Mouse (Mus musculus) left cerebral cortex, postnatal 36 days (tissue): ENCODE data around the gene Sytl3. TPM values are rescaled to one million over a fixed set of nuclear protein-coding genes. Genes with fewer than 3 reads are reported as not detected.

ENCODE experiments used
- DNase-seq, 2 experiments: peaks; one replicate each; pipeline ENCODE4 v3.0.0; 2021 to 2022; ENCODE audit warnings: low spot score in 2 of 2, mixed read lengths in 1 of 2
- intact Hi-C: fragments of 180-260 bp; cut with DNase I; formaldehyde crosslinking; loops from one replicate; pipeline ENCODE4 v1.15.1; 2025
- total RNA-seq, 2 experiments: library from RNA; stranded (reverse); gene quantifications; 2 replicates each; pipeline ENCODE4 v1.2.3; 2021

The Sytl3 gene
- total RNA-seq, 2 experiments from 2014 or later = 1.0 TPM; not detected in 1

- intact Hi-C loops = loop anchor here (5.0 kb wide), 1 partner anchor 43 kb away; no protein-coding TSS in a partner anchor
- DNase-seq = no peak
Observed at GRCm38 (mm10) chr17:6783756-6784357, 125.0 kb downstream of the Sytl3 start.

GRCm38 (mm10) chr17:6787241-6787640 is 128.3 kb downstream of the Sytl3 start:
- DNase-seq = no peak
- intact Hi-C loops = no loop called here

Other genes starting within 250 kb of the Sytl3 start
- gene Dynlt1b, start 229.0 kb upstream of the Sytl3 start, total RNA-seq = 10 to 100 TPM; 45.8 to 49.4 TPM
- gene Dynlt1c, start 57.4 kb upstream of the Sytl3 start, total RNA-seq = 10 to 100 TPM; 12.6 to 24.7 TPM
- gene Dynlt1f, start 3.2 kb upstream of the Sytl3 start, total RNA-seq = 10 to 100 TPM; 33.6 to 40.7 TPM
- 10 to 100 TPM; 51.1 to 51.8 TPM for gene Ezr, start 123.7 kb downstream of the Sytl3 start, total RNA-seq